Mouse (Mus musculus) activated CD4-positive, CD25-positive, alpha-beta regulatory T cell, adult 9 weeks (primary cell): ENCODE results near the gene Hist1h2ae. TPM values are rescaled to one million over a fixed set of nuclear protein-coding genes. Genes with fewer than 3 reads are reported as not detected.

Experiments used
- polyA plus RNA-seq: library from polyadenylated mRNA; unstranded; fragments of 100-300 nt; shearing (Covaris generic); gene quantifications from one replicate; pipeline ENCODE4 v1.2.1, GENCODE M21; 2017

The Hist1h2ae gene
- polyA plus RNA-seq, result 6.5 TPM

DNA sequence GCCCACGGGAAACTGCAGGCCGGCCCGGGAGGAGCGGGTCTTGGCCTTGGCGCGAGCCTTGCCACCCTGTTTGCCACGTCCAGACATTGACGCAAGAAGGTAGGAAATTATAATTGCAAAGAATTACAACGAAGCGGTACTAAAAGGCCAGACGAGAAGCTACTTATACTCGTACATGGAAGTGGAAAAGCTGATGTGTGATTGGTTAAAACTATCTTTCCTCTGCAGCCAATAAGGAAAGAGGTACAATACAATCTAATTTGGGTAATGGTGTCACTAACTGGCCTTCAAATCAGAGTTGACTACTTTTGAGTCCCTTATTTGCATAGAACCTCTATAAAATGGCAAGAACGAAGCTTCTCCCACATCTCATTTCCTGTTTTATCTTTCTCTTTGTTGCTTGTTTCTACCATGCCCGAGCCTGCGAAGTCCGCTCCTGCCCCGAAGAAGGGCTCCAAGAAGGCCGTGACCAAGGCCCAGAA lies at the start of gene Hist1h2ae, which contains the start of gene Hist1h2bg:
Gene Hist1h2ae, minus strand, starts transcription at position 199 of the 482 bp plus-strand sequence.
Gene Hist1h2bg, plus strand, starts transcription at position 375 of the 482 bp plus-strand sequence.

DNA sequence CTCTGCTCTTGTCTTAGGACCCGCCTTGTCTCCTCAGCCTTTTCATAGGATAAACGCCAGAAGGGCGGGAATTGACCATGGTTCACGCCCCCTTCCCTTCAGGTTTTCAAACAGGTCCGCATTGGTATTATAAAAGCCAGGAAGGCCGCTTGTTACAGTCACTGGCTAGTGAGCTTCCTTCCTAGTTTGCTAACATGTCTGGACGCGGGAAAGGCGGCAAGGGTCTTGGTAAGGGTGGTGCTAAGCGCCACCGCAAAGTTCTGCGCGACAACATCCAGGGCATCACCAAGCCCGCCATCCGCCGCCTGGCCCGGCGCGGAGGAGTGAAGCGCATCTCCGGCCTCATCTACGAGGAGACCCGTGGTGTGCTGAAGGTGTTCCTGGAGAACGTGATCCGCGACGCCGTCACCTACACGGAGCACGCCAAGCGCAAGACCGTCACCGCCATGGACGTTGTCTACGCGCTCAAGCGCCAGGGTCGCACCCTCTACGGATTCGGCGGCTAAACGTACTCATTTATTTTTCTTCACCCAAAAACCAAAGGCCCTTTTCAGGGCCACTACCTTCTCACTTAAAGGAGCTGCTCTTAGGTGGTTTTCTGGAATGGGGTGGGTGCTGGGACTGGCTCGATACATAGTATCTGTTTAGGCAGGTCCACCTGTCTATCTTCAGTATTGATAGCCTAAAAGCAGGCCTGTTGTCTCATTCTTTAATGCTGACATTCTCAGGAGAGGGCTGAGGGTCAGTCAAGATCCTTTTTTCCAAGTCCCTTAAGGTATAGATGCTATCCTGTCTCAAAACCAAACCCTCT lies 10.6 kb upstream of the Hist1h2ae start, which contains the start of gene Hist1h4d:
Gene Hist1h4d, plus strand, starts transcription at position 191 of the 811 bp plus-strand sequence.

DNA sequence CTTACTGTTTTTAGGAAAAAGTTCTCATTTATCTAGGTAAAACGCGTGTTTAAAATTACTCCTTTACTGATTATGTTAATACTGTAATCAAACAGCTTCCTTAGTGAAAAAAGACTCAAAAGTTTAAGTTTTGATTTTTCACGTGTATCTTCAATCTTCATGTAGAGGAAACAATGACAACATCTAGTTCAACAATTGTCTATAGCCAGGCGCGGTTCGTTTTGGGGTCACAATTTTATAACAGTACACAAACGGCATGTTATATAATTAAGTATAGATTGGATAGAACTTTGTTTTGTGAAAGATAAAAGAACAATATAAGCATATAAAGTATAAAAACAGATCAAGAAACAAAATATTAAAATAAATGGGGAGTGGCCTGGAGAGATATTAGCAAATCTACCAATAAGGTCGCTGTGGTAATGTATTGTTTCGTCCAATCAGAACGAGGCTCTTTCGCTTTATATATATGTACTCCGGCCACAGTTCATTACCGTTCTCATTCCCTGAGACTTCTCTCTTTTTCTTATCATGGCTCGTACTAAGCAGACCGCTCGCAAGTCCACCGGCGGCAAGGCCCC lies 4.3 kb upstream of the Hist1h2ae start, which contains the start of gene Hist1h3d:
Gene Hist1h3d, plus strand, starts transcription at position 493 of the 581 bp plus-strand sequence.

DNA sequence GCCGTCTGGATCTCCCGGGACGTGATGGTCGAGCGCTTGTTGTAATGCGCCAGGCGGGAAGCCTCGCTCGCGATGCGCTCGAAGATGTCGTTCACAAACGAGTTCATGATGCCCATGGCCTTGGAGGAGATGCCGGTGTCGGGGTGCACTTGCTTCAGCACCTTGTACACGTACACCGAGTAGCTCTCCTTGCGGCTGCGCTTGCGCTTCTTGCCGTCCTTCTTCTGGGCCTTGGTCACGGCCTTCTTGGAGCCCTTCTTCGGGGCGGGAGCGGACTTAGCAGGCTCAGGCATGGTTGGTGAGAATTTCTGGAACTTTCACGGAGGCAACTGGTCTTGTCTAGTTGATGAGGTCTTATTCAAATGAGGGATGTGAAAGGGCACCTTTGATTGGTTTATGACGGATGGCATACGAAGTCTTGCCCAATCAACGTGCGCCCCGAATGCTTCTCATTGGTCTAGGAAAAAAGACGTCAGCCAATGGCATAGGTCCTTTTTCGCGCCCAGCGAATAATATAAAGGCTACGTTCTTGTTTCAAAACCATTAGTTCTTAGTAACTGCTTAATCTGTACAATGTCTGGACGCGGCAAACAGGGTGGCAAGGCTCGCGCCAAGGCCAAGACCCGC lies 3.0 kb upstream of the Hist1h2ae start, which contains the start of the genes Hist1h2bf and Hist1h2ad:
Gene Hist1h2bf, minus strand, starts transcription at position 299 of the 627 bp plus-strand sequence.
Gene Hist1h2ad, plus strand, starts transcription at position 484 of the 627 bp plus-strand sequence.

DNA sequence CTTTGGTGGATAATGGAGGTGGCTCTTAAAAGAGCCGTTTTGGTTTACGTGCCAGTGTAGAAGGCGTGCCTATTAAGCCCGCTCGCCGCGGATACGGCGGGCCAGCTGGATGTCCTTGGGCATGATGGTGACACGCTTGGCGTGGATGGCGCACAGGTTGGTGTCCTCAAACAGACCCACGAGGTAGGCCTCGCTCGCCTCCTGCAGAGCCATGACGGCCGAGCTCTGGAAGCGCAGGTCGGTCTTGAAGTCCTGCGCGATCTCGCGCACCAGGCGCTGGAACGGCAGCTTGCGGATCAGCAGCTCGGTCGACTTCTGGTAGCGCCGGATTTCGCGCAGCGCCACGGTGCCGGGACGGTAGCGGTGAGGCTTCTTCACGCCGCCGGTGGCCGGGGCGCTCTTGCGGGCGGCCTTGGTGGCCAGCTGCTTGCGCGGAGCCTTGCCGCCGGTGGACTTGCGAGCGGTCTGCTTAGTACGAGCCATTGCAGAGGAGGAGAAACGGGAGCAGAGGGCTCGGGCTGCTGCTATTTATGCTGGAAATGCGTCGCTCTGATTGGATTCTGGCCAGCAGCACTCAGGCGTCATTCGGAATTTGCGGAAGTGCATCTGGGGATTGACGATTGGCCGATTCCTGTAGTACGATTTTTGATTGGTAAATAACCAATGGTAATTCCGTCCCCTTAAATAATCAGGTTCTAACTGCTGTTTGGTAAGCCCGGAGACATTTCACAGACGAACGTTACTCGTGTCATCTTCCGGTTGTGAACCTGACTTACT lies 8.9 kb downstream of the Hist1h2ae start, which contains the start of gene Hist1h3e:
Gene Hist1h3e, minus strand, starts transcription at position 487 of the 777 bp plus-strand sequence.

DNA sequence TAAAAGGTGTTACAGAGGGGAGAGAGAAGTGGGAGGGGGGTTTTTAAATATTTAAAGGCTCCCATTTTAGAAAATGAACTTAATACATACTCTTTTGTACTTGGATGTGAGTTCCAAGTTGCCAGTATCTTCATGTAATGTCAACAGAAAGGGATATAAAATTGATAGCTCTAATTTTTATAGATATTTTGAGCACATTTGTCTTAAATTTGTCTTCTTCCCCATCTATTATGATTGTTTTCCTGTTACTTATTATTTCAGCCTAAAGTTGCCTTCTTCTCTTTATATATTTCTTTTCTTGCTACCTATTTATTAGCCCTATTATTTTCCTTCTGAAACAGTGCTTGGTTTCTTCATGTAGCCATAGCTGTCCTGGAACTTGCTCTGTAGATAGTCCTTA lies 18.1 kb downstream of the Hist1h2ae start, which contains the start of gene Hist1h1d:
Gene Hist1h1d, plus strand, starts transcription at position 301 of the 400 bp plus-strand sequence.

DNA sequence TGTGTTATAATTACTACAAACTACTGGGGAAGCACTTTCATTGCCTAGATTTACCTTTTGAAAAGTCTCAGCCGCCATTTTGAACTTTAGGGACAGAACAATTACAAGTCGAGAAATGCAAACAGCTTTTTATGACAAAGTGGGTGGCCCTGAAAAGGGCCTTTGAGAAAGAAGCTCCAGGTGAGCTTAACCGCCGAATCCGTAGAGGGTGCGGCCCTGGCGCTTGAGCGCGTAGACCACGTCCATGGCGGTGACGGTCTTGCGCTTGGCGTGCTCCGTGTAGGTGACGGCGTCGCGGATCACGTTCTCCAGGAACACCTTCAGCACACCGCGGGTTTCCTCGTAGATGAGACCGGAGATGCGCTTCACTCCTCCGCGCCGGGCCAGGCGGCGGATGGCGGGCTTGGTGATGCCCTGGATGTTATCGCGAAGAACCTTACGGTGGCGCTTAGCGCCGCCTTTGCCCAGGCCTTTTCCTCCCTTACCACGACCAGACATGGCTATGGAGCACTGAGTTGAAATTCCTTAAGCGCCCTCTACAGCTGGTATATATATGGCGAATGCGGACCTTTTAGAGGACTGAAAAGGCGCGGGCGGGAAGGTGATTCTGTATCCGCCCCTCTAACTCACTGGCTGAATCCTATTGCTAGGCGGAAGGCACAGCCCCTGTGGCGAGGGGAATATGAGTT lies 19.7 kb downstream of the Hist1h2ae start, which contains the start of gene Hist1h4f:
Gene Hist1h4f, minus strand, starts transcription at position 503 of the 689 bp plus-strand sequence.

DNA sequence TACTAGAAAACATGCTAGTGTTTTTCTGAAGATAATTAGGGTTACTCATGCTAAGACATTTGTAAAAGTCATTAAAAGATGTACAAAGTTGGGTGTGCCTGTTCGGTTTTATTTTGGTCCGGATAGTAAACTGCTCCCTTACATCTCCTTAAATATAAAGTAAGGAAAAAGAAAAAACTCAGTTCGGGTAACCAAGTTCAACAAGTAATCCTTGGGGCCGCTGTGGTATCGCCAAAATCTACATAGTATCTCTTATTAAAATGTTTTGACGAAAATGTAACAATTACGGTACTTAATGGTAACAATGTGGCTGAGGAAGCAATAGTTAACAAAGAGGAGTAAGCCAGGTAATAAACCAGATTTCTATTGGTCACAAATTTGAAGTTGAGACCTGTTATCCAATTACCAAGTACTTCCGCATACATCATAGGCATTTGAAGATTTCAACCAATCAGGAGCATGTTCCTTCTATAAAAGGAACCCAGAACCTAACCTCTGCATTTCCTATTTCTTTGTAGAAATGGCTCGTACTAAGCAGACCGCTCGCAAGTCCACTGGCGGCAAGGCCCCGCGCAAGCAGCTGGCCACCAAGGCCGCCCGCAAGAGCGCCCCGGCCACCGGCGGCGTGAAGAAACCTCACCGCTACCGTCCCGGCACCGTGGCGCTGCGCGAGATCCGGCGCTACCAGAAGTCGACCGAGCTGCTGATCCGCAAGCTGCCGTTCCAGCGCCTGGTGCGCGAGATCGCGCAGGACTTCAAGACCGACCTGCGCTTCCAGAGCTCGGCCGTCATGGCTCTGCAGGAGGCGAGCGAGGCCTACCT lies 26.8 kb downstream of the Hist1h2ae start, which contains the start of gene Hist1h3f:
Gene Hist1h3f, plus strand, starts transcription at position 88 of the 822 bp plus-strand sequence.

DNA sequence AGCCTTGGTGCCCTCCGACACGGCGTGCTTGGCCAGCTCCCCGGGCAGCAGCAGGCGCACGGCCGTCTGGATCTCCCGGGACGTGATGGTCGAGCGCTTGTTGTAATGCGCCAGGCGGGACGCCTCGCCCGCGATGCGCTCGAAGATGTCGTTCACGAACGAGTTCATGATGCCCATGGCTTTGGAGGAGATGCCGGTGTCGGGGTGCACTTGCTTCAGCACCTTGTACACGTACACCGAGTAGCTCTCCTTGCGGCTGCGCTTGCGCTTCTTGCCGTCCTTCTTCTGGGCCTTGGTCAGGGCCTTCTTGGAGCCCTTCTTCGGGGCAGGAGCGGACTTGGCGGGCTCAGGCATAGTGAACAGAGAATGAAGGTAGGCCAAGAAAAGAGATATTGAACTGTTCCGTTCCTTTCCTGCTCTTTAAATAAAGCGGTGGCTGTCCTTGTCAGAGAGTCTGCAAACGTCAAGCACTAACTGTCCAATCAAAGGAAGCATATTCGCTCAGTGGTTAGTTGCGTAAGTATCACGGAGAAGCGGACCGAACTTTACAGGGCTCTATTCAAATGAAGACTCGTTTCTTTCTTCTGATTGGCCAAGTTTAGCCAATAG lies 27.9 kb downstream of the Hist1h2ae start, which contains the start of gene Hist1h2bh:
Gene Hist1h2bh, minus strand, starts transcription at position 394 of the 609 bp plus-strand sequence.

DNA sequence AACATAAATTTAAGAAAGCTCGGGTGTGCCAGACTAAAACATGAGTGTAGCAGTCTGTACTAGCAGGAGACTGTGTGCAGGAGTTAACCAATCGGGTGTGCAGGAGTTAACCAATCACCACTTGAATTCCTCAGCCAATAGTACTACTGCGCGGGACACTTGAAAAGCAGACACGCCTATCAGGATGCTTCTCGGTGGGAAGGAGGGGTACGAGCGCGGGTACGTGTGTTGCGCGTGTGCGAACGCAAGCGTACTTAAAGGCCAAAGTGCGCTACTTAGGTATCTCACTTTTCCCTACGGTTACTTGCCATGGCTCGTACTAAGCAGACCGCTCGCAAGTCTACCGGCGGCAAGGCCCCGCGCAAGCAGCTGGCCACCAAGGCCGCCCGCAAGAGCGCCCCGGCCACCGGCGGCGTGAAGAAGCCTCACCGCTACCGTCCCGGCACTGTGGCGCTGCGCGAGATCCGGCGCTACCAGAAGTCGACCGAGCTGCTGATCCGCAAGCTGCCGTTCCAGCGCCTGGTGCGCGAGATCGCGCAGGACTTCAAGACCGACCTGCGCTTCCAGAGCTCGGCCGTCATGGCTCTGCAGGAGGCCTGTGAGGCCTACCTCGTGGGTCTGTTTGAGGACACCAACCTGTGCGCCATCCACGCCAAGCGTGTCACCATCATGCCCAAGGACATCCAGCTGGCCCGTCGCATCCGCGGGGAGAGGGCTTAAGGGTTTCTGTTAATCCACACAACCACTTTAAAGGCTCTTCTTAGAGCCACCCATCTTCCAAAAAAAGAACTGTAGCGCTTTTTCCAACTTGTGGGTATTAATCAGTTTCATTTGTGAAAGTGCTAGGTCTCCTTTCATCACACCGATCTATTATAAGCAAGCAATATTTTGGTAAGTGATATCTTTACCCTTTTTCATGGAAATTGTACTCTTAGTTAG lies 35.6 kb downstream of the Hist1h2ae start, which contains the start of gene Hist1h3g:
Gene Hist1h3g, plus strand, starts transcription at position 286 of the 939 bp plus-strand sequence.

DNA sequence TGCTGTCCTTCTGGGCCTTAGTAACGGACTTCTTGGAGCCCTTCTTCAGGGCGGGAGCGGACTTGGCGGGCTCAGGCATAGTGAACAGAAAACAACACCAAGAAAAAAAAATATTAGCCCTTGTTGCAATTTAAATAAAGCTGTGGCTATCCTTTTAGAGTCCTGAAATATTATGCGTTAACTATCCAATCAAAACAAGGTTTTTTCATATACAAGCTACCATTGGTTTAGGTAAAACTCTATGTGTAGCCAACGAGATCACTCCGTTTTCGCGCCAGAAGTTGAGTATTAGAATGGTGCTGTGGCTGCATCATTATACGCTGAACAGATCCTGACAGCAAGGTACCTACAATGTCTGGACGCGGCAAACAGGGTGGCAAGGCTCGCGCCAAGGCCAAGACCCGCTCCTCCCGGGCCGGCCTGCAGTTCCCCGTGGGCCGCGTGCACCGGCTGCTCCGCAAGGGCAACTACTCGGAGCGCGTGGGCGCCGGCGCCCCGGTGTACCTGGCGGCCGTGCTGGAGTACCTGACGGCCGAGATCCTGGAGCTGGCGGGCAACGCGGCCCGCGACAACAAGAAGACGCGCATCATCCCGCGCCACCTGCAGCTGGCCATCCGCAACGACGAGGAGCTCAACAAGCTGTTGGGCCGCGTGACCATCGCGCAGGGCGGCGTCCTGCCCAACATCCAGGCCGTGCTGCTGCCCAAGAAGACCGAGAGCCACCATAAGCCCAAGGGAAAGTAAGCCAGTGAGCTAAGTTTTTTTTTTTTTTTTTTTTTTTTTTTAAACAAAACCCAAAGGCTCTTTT lies 37.3 kb downstream of the Hist1h2ae start, which contains the start of gene Hist1h2af:
Gene Hist1h2af, plus strand, starts transcription at position 347 of the 808 bp plus-strand sequence.

DNA sequence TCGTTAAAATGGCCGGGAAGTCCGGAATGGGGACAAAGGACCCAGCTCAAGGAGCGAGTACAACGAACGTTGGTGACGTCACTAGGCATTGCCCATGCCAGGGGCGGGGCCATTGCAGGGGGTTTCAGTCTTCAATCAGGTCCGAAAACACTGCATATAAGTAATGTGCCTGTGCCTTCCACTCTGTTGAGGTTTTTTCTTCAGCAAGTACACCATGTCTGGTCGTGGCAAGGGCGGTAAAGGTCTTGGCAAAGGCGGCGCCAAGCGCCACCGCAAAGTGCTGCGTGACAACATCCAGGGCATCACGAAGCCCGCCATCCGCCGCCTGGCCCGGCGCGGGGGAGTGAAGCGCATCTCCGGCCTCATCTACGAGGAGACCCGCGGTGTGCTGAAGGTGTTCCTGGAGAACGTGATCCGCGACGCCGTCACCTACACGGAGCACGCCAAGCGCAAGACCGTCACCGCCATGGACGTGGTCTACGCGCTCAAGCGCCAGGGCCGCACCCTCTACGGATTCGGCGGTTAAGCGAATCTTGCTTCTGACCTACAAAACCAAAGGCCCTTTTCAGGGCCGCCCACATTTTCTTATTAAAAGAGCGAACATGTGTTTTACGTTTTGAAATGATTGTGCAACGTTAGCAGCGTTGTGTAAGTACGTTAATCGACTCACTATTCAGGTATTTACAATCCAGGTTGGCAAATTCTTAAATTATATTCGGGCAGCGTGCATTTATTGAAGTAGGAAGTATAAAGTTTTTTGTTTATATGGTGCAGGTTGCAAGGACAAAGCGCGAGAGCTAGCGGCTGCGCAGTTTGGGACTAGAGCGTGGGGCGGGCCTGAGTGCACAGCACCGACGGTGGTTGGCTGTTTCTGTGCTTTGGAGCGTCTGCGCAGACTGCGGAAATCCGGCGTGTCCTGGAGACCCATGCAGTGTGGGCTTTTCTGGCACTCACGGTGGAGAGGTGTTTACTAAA lies 39.8 kb downstream of the Hist1h2ae start, which contains the start of gene Hist1h4h:
Gene Hist1h4h, plus strand, starts transcription at position 150 of the 975 bp plus-strand sequence.

